Mouse (Mus musculus): ENCODE results near the gene Hsf3. TPM values are rescaled to one million over a fixed set of nuclear protein-coding genes. Genes with fewer than 3 reads are reported as not detected.

Hsf3 gene
- polyA plus RNA-seq (2014; fragmentation: Illumina TruSeq; extraction: RNeasy Lipid Tissue Mini Kit (QIAGEN cat#74804); ENCODE audit: low replicate concordance), result 1.2 TPM

DNA sequence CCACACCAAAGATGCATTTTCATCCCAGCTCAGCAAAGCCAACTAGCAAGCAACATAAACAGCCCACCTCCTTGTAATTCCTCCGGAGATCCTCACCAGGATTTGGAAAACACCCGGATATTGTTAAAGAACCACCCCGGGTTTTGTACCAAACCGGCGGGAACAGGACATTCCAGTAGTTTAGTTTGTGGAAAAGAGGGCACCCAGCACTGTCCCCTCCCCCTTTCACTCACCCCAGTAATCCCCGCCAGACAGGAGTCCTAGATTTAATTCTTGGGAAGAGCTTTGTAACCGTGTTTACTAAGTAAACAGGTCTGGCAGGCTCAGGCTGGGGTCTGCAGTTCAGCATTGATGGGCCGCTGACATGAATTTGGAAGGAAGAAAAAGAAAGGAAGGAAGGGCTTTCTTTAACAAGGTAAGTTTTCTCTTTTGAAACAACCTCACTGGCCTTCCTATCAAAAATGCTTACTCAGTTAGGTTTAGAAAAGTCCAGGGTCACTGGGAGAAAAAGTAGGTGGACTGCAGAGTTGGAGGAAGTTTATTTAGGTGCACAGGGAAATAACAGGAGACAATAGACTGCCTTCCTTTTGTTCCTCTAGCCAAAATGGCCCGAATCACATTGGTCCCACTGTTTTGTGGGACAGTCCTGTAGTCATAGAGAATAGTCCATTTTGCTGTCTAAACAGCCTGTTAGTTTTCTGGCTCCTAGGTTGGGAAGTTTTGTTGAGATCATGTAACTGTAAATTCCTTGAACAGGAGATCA lies at the start of gene Hsf3:
Gene Hsf3, minus strand, starts transcription at position 94 of the 763 bp plus-strand sequence.

GRCm38 (mm10) chrX:96455149-96455548 lies 945 bp downstream of the Hsf3 start, which contains the start of gene Heph:
Gene Heph (plus strand): TSS chrX:96455359.

GRCm38 (mm10) chrX:96293338-96293737 lies 162.8 kb downstream of the Hsf3 start, which contains the start of gene Vsig4:
Gene Vsig4 (minus strand): TSS chrX:96293438.

Other genes starting within 250 kb of the Hsf3 start
- gene Vsig4, start 162.9 kb downstream of the Hsf3 start, polyA plus RNA-seq (2014; fragmentation: Illumina TruSeq; extraction: RNeasy Lipid Tissue Mini Kit (QIAGEN cat#74804); ENCODE audit: low replicate concordance), result not detected
- 304 TPM for gene Heph, start 935 bp downstream of the Hsf3 start, polyA plus RNA-seq (2014; fragmentation: Illumina TruSeq; extraction: RNeasy Lipid Tissue Mini Kit (QIAGEN cat#74804); ENCODE audit: low replicate concordance)